Mouse (Mus musculus) left cerebral cortex, adult 8-10 months (tissue): ENCODE measurements around the gene Gm49510. TPM values are rescaled to one million over a fixed set of nuclear protein-coding genes. Genes with fewer than 3 reads are reported as not detected.

Source experiments
- DNase-seq, 2 experiments: peaks; one replicate each; pipeline ENCODE4 v3.0.0; 2022; ENCODE audit warnings: low spot score in 2 of 2
- microRNA-seq, 2 experiments: library from miRNA; unstranded; fragments of <30 nt; microRNA quantifications; one replicate each; pipeline ENCODE4 v1.2.0; 2022
- total RNA-seq, 4 experiments: library from RNA; stranded (reverse); gene quantifications; 2 replicates each; pipeline ENCODE4 v1.2.4; 2022

Gene Gm49510
- total RNA-seq, 4 experiments from 2014 or later, result 0.36 to 0.46 TPM; not detected in 2

DNA sequence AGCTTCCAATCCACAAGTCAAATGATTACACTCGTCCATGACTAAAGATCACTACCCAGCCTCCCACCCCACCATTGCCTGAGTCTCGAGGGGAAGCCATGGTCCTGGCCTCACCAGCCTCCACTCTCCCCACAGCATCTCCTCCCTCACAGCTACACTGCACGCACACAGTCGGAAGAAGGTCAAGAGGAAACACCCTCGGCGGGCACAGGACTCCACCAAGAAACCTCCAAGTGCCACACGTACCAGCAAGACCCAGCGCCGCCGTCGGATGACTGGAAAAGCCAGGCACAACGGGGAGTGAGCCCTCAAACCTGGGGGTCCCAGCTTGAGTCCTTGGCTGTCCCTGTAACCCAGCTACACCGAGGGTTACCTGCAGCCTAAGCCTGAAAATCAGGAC, 40.9 kb downstream of the Gm49510 start:
- DNase-seq, result no peak

DNA sequence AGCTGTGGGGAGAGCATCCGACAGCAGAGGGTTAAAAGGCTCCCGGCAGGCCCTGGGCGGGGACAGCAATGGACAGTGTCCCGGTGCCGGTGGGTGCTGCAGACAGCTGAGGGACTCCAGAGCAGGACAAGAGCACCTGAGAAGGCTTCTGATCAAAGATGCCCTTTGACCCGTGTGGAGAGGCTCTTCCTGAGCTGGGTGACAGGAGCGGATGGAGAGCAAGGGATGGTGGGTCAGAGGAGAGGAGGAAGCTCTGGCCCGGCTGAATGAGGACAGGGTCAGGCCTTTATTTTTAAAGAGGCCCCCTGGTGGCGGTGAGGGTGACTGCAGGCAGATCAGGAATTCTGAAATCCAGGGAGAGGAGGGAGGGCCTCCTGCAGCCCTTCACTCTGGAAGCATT, 43.2 kb downstream of the Gm49510 start:
- DNase-seq, result peak; percentile 47 to 71

GRCm38 (mm10) chr15:78946232-78946631, 46.8 kb downstream of the Gm49510 start:
- no peak for DNase-seq

- peak in 1 of 2 experiments; percentile 87 for DNase-seq
Measured at GRCm38 (mm10) chr15:78947657-78948056, 48.2 kb downstream of the Gm49510 start, which contains the start of gene Triobp. TSS of gene Triobp (plus strand) at chr15:78947724.

- no peak for DNase-seq
Measured at GRCm38 (mm10) chr15:78948152-78948725, 48.8 kb downstream of the Gm49510 start.

GRCm38 (mm10) chr15:78948883-78949282, 49.4 kb downstream of the Gm49510 start:
- DNase-seq, result no peak

DNA sequence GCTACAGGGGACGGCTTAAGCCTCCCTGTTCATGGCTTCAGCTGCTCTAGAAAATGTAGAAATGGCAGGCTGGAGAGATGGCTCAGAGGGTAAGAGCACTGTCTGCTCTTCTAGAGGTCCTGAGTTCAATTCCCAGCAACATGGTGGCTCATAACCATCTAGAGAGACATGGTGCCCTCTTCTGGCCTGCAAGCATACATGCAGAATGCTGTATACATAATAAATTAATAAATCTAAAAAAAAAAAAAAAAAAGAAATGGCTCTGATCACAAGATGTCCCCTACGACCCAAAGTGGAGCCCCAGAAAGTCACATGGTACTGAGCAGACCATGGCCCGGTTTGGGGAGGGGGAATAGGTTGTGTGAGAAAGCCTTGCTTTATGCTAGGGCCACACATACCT, 56.2 kb downstream of the Gm49510 start:
- DNase-seq, result no peak

- DNase-seq, result no peak
Measured at GRCm38 (mm10) chr15:78956351-78956750, 56.9 kb downstream of the Gm49510 start.

GRCm38 (mm10) chr15:78957021-78957420, 57.6 kb downstream of the Gm49510 start:
- DNase-seq, result no peak

- no peak for DNase-seq
Measured at GRCm38 (mm10) chr15:78959537-78959936, 60.1 kb downstream of the Gm49510 start.

DNA sequence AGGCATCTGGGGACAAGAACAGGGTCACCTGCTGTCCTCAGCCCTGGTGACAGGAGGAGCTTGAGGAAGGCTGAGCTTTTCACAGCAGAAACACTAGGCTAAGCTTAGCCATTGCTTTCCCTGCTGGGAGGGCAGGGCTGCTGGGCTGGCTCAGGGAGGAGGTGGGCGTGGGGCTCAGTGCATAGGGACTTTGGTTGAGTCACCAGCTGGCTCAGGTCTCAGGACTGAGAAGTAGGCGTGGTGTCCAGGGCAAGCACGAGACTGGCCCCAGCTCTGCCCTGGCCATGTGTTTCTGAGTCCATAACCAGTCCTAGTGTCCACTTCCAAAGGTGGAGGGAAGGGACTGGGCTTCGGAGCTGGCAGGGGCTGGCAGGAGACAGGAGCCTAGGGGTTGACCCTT, 60.6 kb downstream of the Gm49510 start:
- DNase-seq, result no peak

DNA sequence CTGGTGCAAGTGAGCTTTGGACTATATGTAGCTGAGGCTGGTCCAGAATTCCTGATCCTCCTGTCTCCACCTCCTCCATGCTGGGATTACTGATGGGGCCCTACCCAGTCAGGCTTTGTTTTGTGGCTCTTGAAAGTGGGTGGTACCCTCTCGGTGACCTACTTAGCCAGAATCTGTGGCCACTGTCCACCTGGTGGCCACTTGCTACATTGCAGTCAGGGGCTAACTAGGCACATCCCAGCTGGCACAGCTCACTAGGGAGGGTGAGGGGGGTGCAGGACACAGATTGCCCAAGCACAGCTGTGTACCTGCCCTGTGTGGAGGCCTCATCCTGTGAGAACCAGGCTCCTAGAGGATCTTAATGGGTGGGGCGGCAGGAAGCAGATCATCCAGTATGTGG, 63.4 kb downstream of the Gm49510 start:
- peak in 1 of 2 experiments; percentile 35 for DNase-seq

Small RNAs within 50 kb of the gene (microRNA-seq; reads per million reads assigned to microRNA genes)
- gene Mir6955, result 0.22 to 1.5 reads per million in 2 experiments

Other genes starting within 250 kb of the Gm49510 start
- 100 to 1,000 TPM; 136 to 151 (median 145) TPM for gene Elfn2, start 180.9 kb upstream of the Gm49510 start, total RNA-seq
- gene Mfng, start 126.2 kb upstream of the Gm49510 start, total RNA-seq, result 1 to 10 TPM; 4.2 to 8.9 (median 6.4) TPM
- gene Card10, start 96.6 kb upstream of the Gm49510 start, total RNA-seq, result 1 to 10 TPM; 4.9 to 5.4 (median 5.0) TPM
- gene Cdc42ep1, start 57.0 kb upstream of the Gm49510 start, total RNA-seq, result 10 to 100 TPM; 16.8 to 22.9 (median 20.1) TPM
- gene Lgals2, start 44.1 kb upstream of the Gm49510 start, total RNA-seq, result not detected
- gene Gga1, start 22.5 kb upstream of the Gm49510 start, total RNA-seq, result 10 to 100 TPM; 53.5 to 64.7 (median 57.6) TPM
- gene Sh3bp1, start 101 bp downstream of the Gm49510 start, total RNA-seq, result 10 to 100 TPM; 26.2 to 38.6 (median 32.2) TPM
- 100 to 1,000 TPM; 157 to 176 (median 166) TPM for gene Pdxp, start 14.3 kb downstream of the Gm49510 start, total RNA-seq
- 10 to 100 TPM; 19.2 to 31.4 (median 26.5) TPM for gene Lgals1, start 27.1 kb downstream of the Gm49510 start, total RNA-seq
- gene Nol12, start 35.3 kb downstream of the Gm49510 start, total RNA-seq, result 10 to 100 TPM; 35.8 to 43.5 (median 39.9) TPM
- 10 to 100 TPM; 10.8 to 16.3 (median 11.7) TPM for gene Triobp, start 48.1 kb downstream of the Gm49510 start, total RNA-seq
- gene H1f0, start 128.8 kb downstream of the Gm49510 start, total RNA-seq, result 10 to 100 TPM; 84.9 to 94.2 (median 89.5) TPM
- under 1 TPM in 3 of 4 experiments, not detected in 1; 0.30 to 0.72 (median 0.37) TPM for gene Galr3, start 142.2 kb downstream of the Gm49510 start, total RNA-seq
- gene Ankrd54, start 163.2 kb downstream of the Gm49510 start, total RNA-seq, result 10 to 100 TPM; 16.5 to 20.1 (median 18.4) TPM
- 10 to 100 TPM; 73.8 to 77.0 (median 75.3) TPM for gene Eif3l, start 175.5 kb downstream of the Gm49510 start, total RNA-seq
- 10 to 100 TPM; 28.9 to 32.0 (median 30.4) TPM for gene Micall1, start 209.2 kb downstream of the Gm49510 start, total RNA-seq
- gene Polr2f, start 241.3 kb downstream of the Gm49510 start, total RNA-seq, result 100 to 1,000 TPM in 2 of 4 experiments, 10 to 100 TPM in 2; 83.7 to 108 (median 99.6) TPM
- 10 to 100 TPM; 10.1 to 14.4 (median 11.3) TPM for gene 1700088E04Rik, start 241.6 kb downstream of the Gm49510 start, total RNA-seq